Mouse (Mus musculus) liver, adult 2 months (tissue): ENCODE data around the gene Hoxd11.

Experiments used
- CTCF ChIP-seq: fragments of 200-500 bp; IDR thresholded peaks from 2 replicates; pipeline ENCODE4 v1.5.1; 2011; ENCODE audit warnings: low read depth, low read length, control low read depth
- POLR2A ChIP-seq: fragments of 200-500 bp; IDR thresholded peaks from 2 replicates; pipeline ENCODE4 v1.6.1; 2011; ENCODE audit warnings: low read length, control low read depth; ENCODE audit not compliant: insufficient read depth; ENCODE audit errors: extremely low read depth

DNA sequence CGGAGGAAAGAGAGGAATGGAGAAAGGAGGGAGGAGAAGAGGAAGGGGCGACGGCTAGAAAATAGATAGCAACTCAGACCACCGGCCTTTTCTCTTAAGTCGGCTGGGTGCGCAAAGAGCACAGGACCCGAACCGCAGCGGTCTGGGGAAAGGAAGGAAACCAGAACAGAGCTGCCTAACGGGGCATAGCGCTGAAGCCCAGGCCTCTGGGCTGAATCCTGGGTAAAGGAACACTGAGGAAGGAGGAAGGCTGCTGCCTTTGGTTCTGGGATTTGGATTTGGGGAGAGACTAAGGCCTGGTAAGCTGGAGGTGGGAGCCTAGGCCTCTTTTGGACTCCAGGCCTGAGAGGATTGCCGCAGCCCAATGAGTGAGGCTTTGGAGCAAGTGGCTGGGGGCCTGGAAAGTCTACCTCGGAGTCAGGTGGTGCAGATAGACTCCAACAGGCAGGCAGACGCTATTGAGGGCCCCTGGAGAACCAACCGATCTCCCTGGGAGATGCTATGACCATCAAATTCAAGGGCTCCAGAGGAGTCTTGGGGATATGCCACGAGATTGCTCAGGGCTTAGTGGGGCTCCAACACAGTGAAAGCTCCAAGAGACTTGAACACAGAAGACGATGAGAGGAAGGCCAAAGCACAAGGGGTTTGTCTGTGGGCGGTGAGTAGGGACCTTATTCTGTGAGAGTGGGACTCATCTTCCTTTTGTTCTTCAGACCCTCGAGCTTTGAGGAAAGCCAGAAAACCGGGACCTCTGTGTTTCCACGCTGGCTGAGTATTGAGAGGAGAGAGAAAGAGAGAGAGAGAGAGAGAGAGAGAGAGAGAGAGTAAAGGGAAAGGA is 1.4 kb downstream of the Hoxd11 start:
- TF ChIP-seq POLR2A (no peak), CTCF (no peak)
